Mouse (Mus musculus): ENCODE results near the gene Sema3a. TPM values are rescaled to one million over a fixed set of nuclear protein-coding genes. Genes with fewer than 3 reads are reported as not detected.

Gene Sema3a
- 7.5 TPM for polyA plus RNA-seq (2021)

- ATAC-seq: no peak
- TF ChIP-seq CTCF (IDR thresholded peaks at IDR 0.05): no peak
- no peak for DNase-seq (ENCODE audit: low read depth, low spot score)
- CTCF ChIA-PET: interaction anchor here (1.2 to 1.4 kb wide), 2 partner anchors 11 to 15 kb away, joined by 3 read pairs; no protein-coding TSS in a partner anchor
- POLR2A ChIA-PET: no interaction called here
- no peaks in the 10 kb centered on the region for H3K27me3 ChIP-seq
- in situ Hi-C loops (cut with MboI; ENCODE audit: low pct_unique_long_range_greater_than_20kb): no loop called here
Measured at GRCm38 (mm10) chr5:13125241-13125692, at the start of gene Sema3a. TSS of gene Sema3a (plus strand) at chr5:13125414.

- ChIA-PET CTCF (no interaction called here), POLR2A (no interaction called here)
- no peak for TF ChIP-seq CTCF (IDR thresholded peaks at IDR 0.05)
- in situ Hi-C loops (cut with MboI; ENCODE audit: low pct_unique_long_range_greater_than_20kb): no loop called here
- no peaks in the 10 kb centered on the region for H3K27me3 ChIP-seq
- no peak for ATAC-seq
- DNase-seq (ENCODE audit: low read depth, low spot score): no peak
Measured at GRCm38 (mm10) chr5:13084777-13085439, 40.3 kb upstream of the Sema3a start.

- CTCF ChIA-PET: no interaction called here
- POLR2A ChIA-PET: no interaction called here
- peak; percentile 57 for ATAC-seq
- no peak for DNase-seq (ENCODE audit: low read depth, low spot score)
- in situ Hi-C loops (cut with MboI; ENCODE audit: low pct_unique_long_range_greater_than_20kb): no loop called here
- no peak for TF ChIP-seq CTCF (IDR thresholded peaks at IDR 0.05)
- no peaks in the 10 kb centered on the region for H3K27me3 ChIP-seq
Measured at GRCm38 (mm10) chr5:13090431-13090830, 34.8 kb upstream of the Sema3a start.

- ATAC-seq: no peak
- in situ Hi-C loops (cut with MboI; ENCODE audit: low pct_unique_long_range_greater_than_20kb): no loop called here
- ChIA-PET POLR2A (no interaction called here), CTCF (no interaction called here)
- no peaks in the 10 kb centered on the region for H3K27me3 ChIP-seq
- no peak for DNase-seq (ENCODE audit: low read depth, low spot score)
- TF ChIP-seq CTCF (IDR thresholded peaks at IDR 0.05): no peak
Measured at GRCm38 (mm10) chr5:13109522-13109921, 15.7 kb upstream of the Sema3a start.

GRCm38 (mm10) chr5:13117236-13117635, 8.0 kb upstream of the Sema3a start:
- ATAC-seq: no peak
- ChIA-PET POLR2A (no interaction called here), CTCF (no interaction called here)
- no peak for TF ChIP-seq CTCF (IDR thresholded peaks at IDR 0.05)
- no peak for DNase-seq (ENCODE audit: low read depth, low spot score)
- H3K27me3 ChIP-seq: no peaks in the 10 kb centered on the region
- in situ Hi-C loops (cut with MboI; ENCODE audit: low pct_unique_long_range_greater_than_20kb): no loop called here

- no peak for TF ChIP-seq CTCF (IDR thresholded peaks at IDR 0.05)
- in situ Hi-C loops (cut with MboI; ENCODE audit: low pct_unique_long_range_greater_than_20kb): no loop called here
- H3K27me3 ChIP-seq: no peaks in the 10 kb centered on the region
- ATAC-seq (no peak), DNase-seq (ENCODE audit: low read depth, low spot score) (no peak)
- CTCF ChIA-PET: interaction anchor here (1.2 to 1.4 kb wide), 2 partner anchors 12 to 15 kb away, joined by 3 read pairs; no protein-coding TSS in a partner anchor
- POLR2A ChIA-PET: no interaction called here
Measured at GRCm38 (mm10) chr5:13125757-13126156, 543 bp downstream of the Sema3a start.

GRCm38 (mm10) chr5:13126196-13126595, 982 bp downstream of the Sema3a start:
- no peaks in the 10 kb centered on the region for H3K27me3 ChIP-seq
- DNase-seq (ENCODE audit: low read depth, low spot score): no peak
- ChIA-PET CTCF (interaction anchor here (1.2 to 1.4 kb wide), 2 partner anchors 12 to 15 kb away, joined by 3 read pairs; no protein-coding TSS in a partner anchor), POLR2A (no interaction called here)
- no peak for TF ChIP-seq CTCF (IDR thresholded peaks at IDR 0.05)
- in situ Hi-C loops (cut with MboI; ENCODE audit: low pct_unique_long_range_greater_than_20kb): no loop called here
- ATAC-seq: no peak

GRCm38 (mm10) chr5:13127121-13127520, 1.9 kb downstream of the Sema3a start:
- CTCF ChIA-PET: no interaction called here
- TF ChIP-seq CTCF (IDR thresholded peaks at IDR 0.05): peak; percentile 12
- POLR2A ChIA-PET: no interaction called here
- ATAC-seq (no peak), DNase-seq (ENCODE audit: low read depth, low spot score) (no peak)
- in situ Hi-C loops (cut with MboI; ENCODE audit: low pct_unique_long_range_greater_than_20kb): no loop called here
- no peaks in the 10 kb centered on the region for H3K27me3 ChIP-seq

GRCm38 (mm10) chr5:13144733-13145457, 19.7 kb downstream of the Sema3a start:
- TF ChIP-seq CTCF (IDR thresholded peaks at IDR 0.05): no peak
- DNase-seq (ENCODE audit: low read depth, low spot score) (no peak), ATAC-seq (no peak)
- no peaks in the 10 kb centered on the region for H3K27me3 ChIP-seq
- CTCF ChIA-PET: no interaction called here
- POLR2A ChIA-PET: interaction anchor here (0.7 kb wide), 1 partner anchor 256 kb away, joined by 4 read pairs; no protein-coding TSS in a partner anchor
- in situ Hi-C loops (cut with MboI; ENCODE audit: low pct_unique_long_range_greater_than_20kb): no loop called here

- peak; percentile 28 for DNase-seq (ENCODE audit: low read depth, low spot score)
- TF ChIP-seq CTCF (IDR thresholded peaks at IDR 0.05): no peak
- in situ Hi-C loops (cut with MboI; ENCODE audit: low pct_unique_long_range_greater_than_20kb): no loop called here
- POLR2A ChIA-PET: no interaction called here
- no peaks in the 10 kb centered on the region for H3K27me3 ChIP-seq
- ATAC-seq: peak; percentile 94
- CTCF ChIA-PET: interaction anchor here (1.0 to 1.6 kb wide), 2 partner anchors 10 to 99 kb away, joined by 3 to 5 read pairs; no protein-coding TSS in a partner anchor
Measured at GRCm38 (mm10) chr5:13149909-13150308, 24.7 kb downstream of the Sema3a start.

- ATAC-seq (no peak), DNase-seq (ENCODE audit: low read depth, low spot score) (no peak)
- CTCF ChIA-PET: interaction anchor here (1.9 kb wide), 1 partner anchor 10 kb away, joined by 6 read pairs; no protein-coding TSS in a partner anchor
- no peak for TF ChIP-seq CTCF (IDR thresholded peaks at IDR 0.05)
- POLR2A ChIA-PET: no interaction called here
- in situ Hi-C loops (cut with MboI; ENCODE audit: low pct_unique_long_range_greater_than_20kb): no loop called here
- H3K27me3 ChIP-seq: no peaks in the 10 kb centered on the region
Measured at GRCm38 (mm10) chr5:13151002-13151401, 25.8 kb downstream of the Sema3a start.
